Mouse (Mus musculus) neural tube, embryonic 12.5 days (tissue): ENCODE results near the gene Ankib1. TPM values are rescaled to one million over a fixed set of nuclear protein-coding genes. Genes with fewer than 3 reads are reported as not detected.
"Not testable (repeated sequence)": the region's sequence is repeated elsewhere in the genome, so short reads cannot be mapped to it uniquely, and the experiment has no call there.

ENCODE experiments used
- ATAC-seq: fragments of 200-750 bp; cut with Nextera tagmentation; 2 replicates; pipeline ENCODE4 v1.8.0; 2017; ENCODE audit warnings: low read depth, mild to moderate bottlenecking, moderate TSS enrichment, moderate library complexity; ENCODE audit not compliant: low FRiP score
- H3K27ac ChIP-seq: fragments of 300-500 bp; sonication (generic); 2 replicates; pipeline ENCODE4 v1.5.1; 2016
- H3K27me3 ChIP-seq: fragments of 300-500 bp; sonication (generic); replicated peaks from 2 replicates; pipeline ENCODE4 v1.6.1; 2016; ENCODE audit warnings: mild to moderate bottlenecking
- H3K36me3 ChIP-seq: fragments of 300-500 bp; sonication (generic); 2 replicates; pipeline ENCODE4 v1.6.1; 2016; ENCODE audit warnings: mild to moderate bottlenecking
- H3K4me1 ChIP-seq: fragments of 300-500 bp; sonication (generic); 2 replicates; pipeline ENCODE4 v1.6.1; 2016
- H3K4me2 ChIP-seq: fragments of 300-500 bp; sonication (generic); replicated peaks from 2 replicates; pipeline ENCODE4 v1.6.1; 2016; ENCODE audit warnings: mild to moderate bottlenecking
- H3K4me3 ChIP-seq: fragments of 300-500 bp; sonication (generic); 2 replicates; pipeline ENCODE4 v1.5.1; 2016
- H3K9ac ChIP-seq: fragments of 300-500 bp; sonication (generic); 2 replicates; pipeline ENCODE4 v1.6.1; 2016; ENCODE audit warnings: mild to moderate bottlenecking
- H3K9me3 ChIP-seq: fragments of 300-500 bp; sonication (generic); 2 replicates; pipeline ENCODE4 v1.6.1; 2016; ENCODE audit warnings: mild to moderate bottlenecking
- whole genome bisulfite sequencing: fragments of 180-500 bp; shearing (Covaris S2); methylation state at CpG from one replicate; pipeline ENCODE4 v1.1.7; 2016; 5-methylcytosine and 5-hydroxymethylcytosine counted together
- polyA plus RNA-seq: library from polyadenylated mRNA; unstranded; fragments of >200 nt; fragmentation: Nextera tagmentation; extraction: Ambion mirVana; gene quantifications from 2 replicates; pipeline ENCODE4 v1.2.1, GENCODE M21; 2016

Ankib1 gene
- polyA plus RNA-seq, 1 experiment from 2014 or later = 21.7 TPM

GRCm38 (mm10) chr5:3652903-3653575 is 149.7 kb downstream of the Ankib1 start:
- not testable (repeated sequence) for H3K4me1 ChIP-seq, H3K36me3 ChIP-seq, ATAC-seq, H3K4me3 ChIP-seq, H3K4me2 ChIP-seq, H3K9ac ChIP-seq, H3K9me3 ChIP-seq, H3K27me3 ChIP-seq, H3K27ac ChIP-seq
- 95% methylated on average over 18 of the region's 25 CpGs for WGBS

- no peaks in the 10 kb centered on the region for H3K27me3 ChIP-seq
- no peak overlapping the region for H3K27ac ChIP-seq
- H3K4me1 ChIP-seq = peaks cover 1% of the 10 kb centered on the region; the same call in 1 of the 2 replicates
- no peaks in the 10 kb centered on the region for H3K9me3 ChIP-seq
- H3K4me3 ChIP-seq = no peak overlapping the region
- no peak overlapping the region for H3K9ac ChIP-seq
- 93% methylated on average over 5 of the region's 5 CpGs for WGBS
- H3K4me2 ChIP-seq = no peak overlapping the region
- no peak for ATAC-seq
- no peaks in the 10 kb centered on the region for H3K36me3 ChIP-seq
Measured at GRCm38 (mm10) chr5:3651621-3652020, 151.1 kb downstream of the Ankib1 start.

- peaks cover 3% of the 10 kb centered on the region; the same call in 1 of the 2 replicates for H3K4me1 ChIP-seq
- WGBS = 81% methylated on average over 6 of the region's 6 CpGs
- H3K4me3 ChIP-seq = no peak within 1 kb of the TSS
- no peak for ATAC-seq
- no peaks in the 10 kb centered on the region for H3K27me3 ChIP-seq
- no peaks in the 10 kb centered on the region for H3K36me3 ChIP-seq
- H3K4me2 ChIP-seq = no peak within 1 kb of the TSS
- no peak within 1 kb of the TSS for H3K27ac ChIP-seq
- no peak within 1 kb of the TSS for H3K9ac ChIP-seq
- H3K9me3 ChIP-seq = no peaks in the 10 kb centered on the region
Measured at GRCm38 (mm10) chr5:3650881-3651280, 151.8 kb downstream of the Ankib1 start, which contains the start of gene Tmbim7. TSS of gene Tmbim7 (plus strand) at chr5:3651181.

GRCm38 (mm10) chr5:3648849-3649210 is 153.9 kb downstream of the Ankib1 start:
- no peak for ATAC-seq
- 77% methylated on average over 4 of the region's 4 CpGs for WGBS
- Histone ChIP-seq H3K4me2 (no peak overlapping the region), H3K36me3 (peaks cover 4% of the 10 kb centered on the region; the same call in 1 of the 2 replicates), H3K27ac (no peak overlapping the region), H3K4me1 (peaks cover 9% of the 10 kb centered on the region), H3K4me3 (no peak overlapping the region), H3K27me3 (no peaks in the 10 kb centered on the region), H3K9ac (no peak overlapping the region), H3K9me3 (no peaks in the 10 kb centered on the region)

GRCm38 (mm10) chr5:3648206-3648848 is 154.4 kb downstream of the Ankib1 start:
- no peaks in the 10 kb centered on the region for H3K9me3 ChIP-seq
- H3K4me3 ChIP-seq = no peak overlapping the region; the same call in 1 of the 2 replicates

GRCm38 (mm10) chr5:3647708-3648121 is 155.0 kb downstream of the Ankib1 start:
- Histone ChIP-seq H3K27me3 (no peaks in the 10 kb centered on the region), H3K9me3 (no peaks in the 10 kb centered on the region), H3K36me3 (peaks cover 8% of the 10 kb centered on the region; the same call in 1 of the 2 replicates), H3K4me2 (peak overlapping the region; percentile 66), H3K27ac (peak overlapping the region; percentile 72), H3K4me1 (peaks cover 9% of the 10 kb centered on the region), H3K9ac (peak overlapping the region; percentile 87), H3K4me3 (peak overlapping the region; percentile 98)
- 2% methylated on average over 41 of the region's 46 CpGs for WGBS
- peak; percentile 98 for ATAC-seq

More at GRCm38 (mm10) chr5:3648206-3648848, 154.4 kb downstream of the Ankib1 start:
- no peak overlapping the region for H3K9ac ChIP-seq
- H3K4me1 ChIP-seq = peaks cover 9% of the 10 kb centered on the region
- H3K27ac ChIP-seq = no peak overlapping the region
- H3K4me2 ChIP-seq = peak overlapping the region; percentile 66
- 49% methylated on average over 4 of the region's 4 CpGs for WGBS
- peaks cover 6% of the 10 kb centered on the region; the same call in 1 of the 2 replicates for H3K36me3 ChIP-seq
- peak; percentile 38 for ATAC-seq
- no peaks in the 10 kb centered on the region for H3K27me3 ChIP-seq

GRCm38 (mm10) chr5:3646991-3647707 is 155.6 kb downstream of the Ankib1 start:
- peak; percentile 84 for ATAC-seq
- WGBS = under 1% methylated on average over 58 of the region's 60 CpGs
- Histone ChIP-seq H3K36me3 (peaks cover 9% of the 10 kb centered on the region; the same call in 1 of the 2 replicates), H3K9ac (peak overlapping the region; percentile 87), H3K4me1 (peaks cover 9% of the 10 kb centered on the region), H3K9me3 (no peaks in the 10 kb centered on the region), H3K4me2 (peak overlapping the region; percentile 66), H3K27me3 (no peaks in the 10 kb centered on the region), H3K4me3 (peak overlapping the region; percentile 98), H3K27ac (peak overlapping the region; percentile 72)

- peak overlapping the region; percentile 87 for H3K9ac ChIP-seq
- H3K4me1 ChIP-seq = peaks cover 9% of the 10 kb centered on the region
- peak overlapping the region; percentile 98 for H3K4me3 ChIP-seq
- ATAC-seq = no peak
- peaks cover 15% of the 10 kb centered on the region for H3K36me3 ChIP-seq
- no peak overlapping the region for H3K27ac ChIP-seq
- H3K27me3 ChIP-seq = no peaks in the 10 kb centered on the region
- peak overlapping the region; percentile 66 for H3K4me2 ChIP-seq
- 26% methylated on average over 6 of the region's 6 CpGs for WGBS
- no peaks in the 10 kb centered on the region for H3K9me3 ChIP-seq
Measured at GRCm38 (mm10) chr5:3646539-3646938, 156.2 kb downstream of the Ankib1 start.

GRCm38 (mm10) chr5:3645326-3645725 is 157.4 kb downstream of the Ankib1 start:
- Histone ChIP-seq H3K36me3 (peaks cover 23% of the 10 kb centered on the region), H3K27me3 (no peaks in the 10 kb centered on the region)

GRCm38 (mm10) chr5:3644621-3645020 is 158.1 kb downstream of the Ankib1 start:
- ATAC-seq = no peak
- Histone ChIP-seq H3K36me3 (peaks cover 23% of the 10 kb centered on the region), H3K4me1 (peaks cover 9% of the 10 kb centered on the region), H3K9ac (no peak overlapping the region), H3K27ac (no peak overlapping the region), H3K4me3 (no peak overlapping the region), H3K9me3 (no peaks in the 10 kb centered on the region), H3K4me2 (no peak overlapping the region), H3K27me3 (no peaks in the 10 kb centered on the region)
- WGBS = 95% methylated on average over 6 of the region's 6 CpGs

More at GRCm38 (mm10) chr5:3645326-3645725, 157.4 kb downstream of the Ankib1 start:
- peaks cover 9% of the 10 kb centered on the region for H3K4me1 ChIP-seq
- no peak overlapping the region for H3K27ac ChIP-seq
- H3K4me3 ChIP-seq = no peak overlapping the region
- no peaks in the 10 kb centered on the region for H3K9me3 ChIP-seq
- ATAC-seq = no peak
- H3K4me2 ChIP-seq = peak overlapping the region; percentile 14
- WGBS = 89% methylated on average over 6 of the region's 6 CpGs
- no peak overlapping the region for H3K9ac ChIP-seq
